Mouse (Mus musculus) ES-E14 (cell line): ENCODE measurements around the gene Adh1. TPM values are rescaled to one million over a fixed set of nuclear protein-coding genes. Genes with fewer than 3 reads are reported as not detected.

Experiments used
- DNase-seq: peaks from one replicate; pipeline ENCODE4 v3.0.0-alpha.2; 2013; ENCODE audit warnings: low read depth, low spot score
- H3K27ac ChIP-seq: 2 replicates; pipeline ENCODE4 v1.5.1; 2012; ENCODE audit warnings: low read depth, mild to moderate bottlenecking, low read length, moderate library complexity, mixed read lengths; ENCODE audit not compliant: poor library complexity, insufficient read depth, severe bottlenecking
- H3K36me3 ChIP-seq: 2 replicates; pipeline ENCODE4 v1.6.1; 2012; ENCODE audit warnings: mild to moderate bottlenecking, low read length, moderate library complexity, mixed read lengths; ENCODE audit not compliant: control insufficient read depth, poor library complexity, insufficient read depth, severe bottlenecking
- H3K4me1 ChIP-seq, 2 experiments: fragments of 150-350 bp in 1 of 2; sonication (generic) in 1 of 2; 2 replicates each; pipeline ENCODE4 v1.6.1; 2012; ENCODE audit warnings: low read length in 2 of 2, mild to moderate bottlenecking in 1 of 2, mixed read lengths in 1 of 2; ENCODE audit not compliant: control insufficient read depth in 2 of 2, insufficient read depth in 2 of 2, poor library complexity in 1 of 2
- H3K4me3 ChIP-seq, 2 experiments: fragments of 150-350 bp in 1 of 2; sonication (generic) in 1 of 2; 2 replicates each; pipeline ENCODE4 v1.5.1; 2012; ENCODE audit warnings: low read length in 2 of 2, low read depth in 1 of 2, mild to moderate bottlenecking in 1 of 2, mixed read lengths in 1 of 2; ENCODE audit not compliant: insufficient read depth in 1 of 2, poor library complexity in 1 of 2, severe bottlenecking in 1 of 2
- H3K9ac ChIP-seq: 2 replicates; pipeline ENCODE4 v1.6.1; 2012; ENCODE audit warnings: low read depth, mild to moderate bottlenecking, low read length, mixed read lengths; ENCODE audit not compliant: poor library complexity, insufficient read depth, severe bottlenecking
- H3K9me3 ChIP-seq: fragments of 150-350 bp; sonication (generic); 2 replicates; pipeline ENCODE4 v1.6.1; 2012; ENCODE audit warnings: low read depth, mild to moderate bottlenecking, low read length; ENCODE audit not compliant: control insufficient read depth, insufficient read depth
- CHD2 ChIP-seq: IDR thresholded peaks from 2 replicates; pipeline ENCODE4 v1.6.1; 2014; ENCODE audit warnings: mild to moderate bottlenecking, low read depth, low read length, inconsistent platforms
- HCFC1 ChIP-seq: IDR thresholded peaks from 2 replicates; pipeline ENCODE4 v1.6.1; 2012; ENCODE audit warnings: low read length, inconsistent platforms, borderline replicate concordance; ENCODE audit not compliant: insufficient read depth
- MAFK ChIP-seq: IDR thresholded peaks from 2 replicates; pipeline ENCODE4 v1.6.1; 2014; ENCODE audit warnings: mild to moderate bottlenecking, low read depth, low read length, inconsistent platforms; ENCODE audit not compliant: insufficient read depth
- ZC3H11A ChIP-seq: IDR thresholded peaks from 2 replicates; pipeline ENCODE4 v1.6.1; 2012; ENCODE audit warnings: low read depth, mild to moderate bottlenecking, inconsistent platforms, low read length, borderline replicate concordance
- ZNF384 ChIP-seq: IDR thresholded peaks from 2 replicates; pipeline ENCODE4 v1.6.1; 2012; ENCODE audit warnings: low read depth, low read length, inconsistent platforms
- in situ Hi-C, 2 experiments: fragments of 600-800 bp; cut with MboI; formaldehyde crosslinking; loops; one replicate each; pipeline ENCODE4 v1.15.1; 2025; ENCODE audit warnings: low sequenced_read_pairs in 2 of 2, inconsistent platforms in 1 of 2; ENCODE audit not compliant: unreplicated experiment in 2 of 2
- total RNA-seq: library from RNA; depleted of rRNA; stranded (reverse); fragments of 300-350 nt; gene quantifications from 2 replicates; pipeline ENCODE4 v1.2.3, GENCODE M21; 2012

Gene Adh1
- total RNA-seq, 1 experiment: 0.36 TPM

DNA sequence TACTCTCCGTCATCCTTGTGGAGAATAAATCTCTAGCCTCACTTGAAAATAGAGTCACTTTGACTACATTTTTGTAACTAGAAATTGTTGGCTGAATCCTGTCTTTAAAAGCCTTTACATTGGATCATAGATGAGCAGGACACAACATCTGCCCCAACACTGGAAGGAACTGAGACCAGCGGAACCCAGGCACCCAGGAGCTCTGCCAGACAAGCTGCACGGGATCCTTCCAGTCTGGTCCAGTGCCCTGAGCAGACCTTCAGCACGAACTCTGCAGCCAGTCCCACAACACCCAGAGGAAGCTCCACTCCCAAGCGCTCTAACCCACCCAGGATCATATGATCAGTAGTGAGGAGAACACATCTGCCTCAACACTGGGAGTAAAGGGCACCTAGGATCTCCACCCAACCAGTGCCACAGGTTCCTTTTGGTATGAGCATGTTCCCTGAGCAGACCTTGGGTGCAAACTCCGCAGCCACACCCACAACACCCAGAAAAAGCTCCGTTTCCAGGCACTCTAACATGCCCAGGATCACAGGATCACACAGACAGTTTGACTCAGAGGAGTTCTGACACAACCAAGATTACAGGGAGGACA is 32.6 kb downstream of the Adh1 start:
- no peaks in the 10 kb centered on the region for H3K9me3 ChIP-seq
- H3K27ac ChIP-seq: no peak overlapping the region
- DNase-seq: no peak
- H3K9ac ChIP-seq: no peak overlapping the region
- in situ Hi-C loops: no loop called here
- no peaks in the 10 kb centered on the region for H3K36me3 ChIP-seq
- no peak for TF ChIP-seq ZC3H11A
- no peak for TF ChIP-seq MAFK
- TF ChIP-seq ZNF384: no peak
- no peak for TF ChIP-seq HCFC1
- no peaks in the 10 kb centered on the region for H3K4me1 ChIP-seq
- H3K4me3 ChIP-seq: no peak overlapping the region

DNA sequence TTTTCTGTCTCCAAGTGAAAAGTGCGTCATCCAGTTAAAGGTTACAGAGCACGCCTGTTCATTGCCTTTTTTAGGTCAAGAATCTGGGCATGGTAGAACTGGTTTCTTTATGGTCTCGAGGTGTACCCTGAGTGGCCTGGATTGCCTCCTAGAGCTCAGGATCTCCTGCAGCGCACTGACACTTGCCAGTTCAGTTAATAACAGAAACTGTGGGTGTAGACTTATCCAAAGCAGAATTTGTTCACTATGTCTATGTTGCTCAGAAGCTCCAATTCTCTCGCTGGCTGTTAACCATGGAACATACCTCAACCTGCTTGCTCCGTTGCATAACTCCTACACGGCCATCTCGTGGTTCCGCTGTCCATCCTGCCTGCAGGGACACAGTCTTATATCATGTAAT is 39.3 kb downstream of the Adh1 start:
- in situ Hi-C loops: no loop called here
- no peak overlapping the region for H3K4me3 ChIP-seq
- H3K9ac ChIP-seq: no peak overlapping the region
- no peaks in the 10 kb centered on the region for H3K9me3 ChIP-seq
- DNase-seq: no peak
- no peaks in the 10 kb centered on the region for H3K36me3 ChIP-seq
- H3K27ac ChIP-seq: no peak overlapping the region
- TF ChIP-seq ZC3H11A: no peak
- no peak for TF ChIP-seq MAFK
- TF ChIP-seq CHD2: no peak
- no peak for TF ChIP-seq ZNF384
- no peak for TF ChIP-seq HCFC1
- H3K4me1 ChIP-seq: peaks cover 0 to 2% of the 10 kb centered on the region in 2 experiments; a peak in 1 of 4 replicates

- Histone ChIP-seq H3K4me3 (no peak overlapping the region), H3K9me3 (no peaks in the 10 kb centered on the region), H3K36me3 (no peaks in the 10 kb centered on the region), H3K9ac (no peak overlapping the region), H3K4me1 (peaks cover 0 to 2% of the 10 kb centered on the region in 2 experiments; a peak in 1 of 4 replicates), H3K27ac (no peak overlapping the region)
- DNase-seq: no peak
- in situ Hi-C loops: no loop called here
- TF ChIP-seq HCFC1: no peak
- no peak for TF ChIP-seq ZC3H11A
- no peak for TF ChIP-seq CHD2
- TF ChIP-seq ZNF384: no peak
- TF ChIP-seq MAFK: no peak
Measured at GRCm38 (mm10) chr3:138302676-138303075, 41.9 kb downstream of the Adh1 start.

DNA sequence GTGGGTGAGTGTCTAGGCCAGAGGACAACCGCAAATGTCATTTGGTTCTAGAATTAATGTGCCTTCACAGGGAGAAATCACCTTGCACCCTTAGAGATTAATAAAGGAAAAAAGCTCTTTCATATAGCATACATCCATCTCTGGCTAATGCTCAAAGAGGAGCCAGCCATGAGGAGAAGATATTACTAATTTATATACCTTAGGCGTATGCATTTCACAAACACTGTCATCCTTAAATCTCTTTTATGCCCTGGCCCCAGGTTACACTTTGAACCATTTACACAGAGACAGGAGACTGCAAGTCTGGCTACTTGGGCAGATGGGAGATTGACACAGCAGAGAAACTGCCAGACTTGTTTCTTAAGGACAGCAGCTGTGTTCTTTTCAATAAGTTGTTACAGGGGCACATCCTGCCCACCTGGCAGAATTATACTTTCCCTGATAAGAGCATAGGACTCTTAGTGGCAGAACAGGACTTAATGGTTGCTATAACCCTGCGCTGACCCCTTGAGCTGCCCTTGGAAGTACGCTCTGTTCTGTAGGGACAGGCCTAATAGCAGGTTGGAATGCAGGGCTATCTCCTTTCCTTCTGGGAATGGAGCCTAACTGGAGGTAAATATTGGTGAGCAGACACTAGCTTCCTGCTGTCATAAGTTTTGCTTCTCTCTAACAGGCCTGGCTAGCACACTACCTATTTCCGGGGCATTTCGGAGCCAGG is 43.1 kb downstream of the Adh1 start:
- no peak for DNase-seq
- TF ChIP-seq ZC3H11A (no peak), CHD2 (no peak), MAFK (no peak), HCFC1 (no peak), ZNF384 (no peak)
- Histone ChIP-seq H3K27ac (no peak overlapping the region), H3K9me3 (no peaks in the 10 kb centered on the region), H3K4me1 (peaks cover 0 to 2% of the 10 kb centered on the region in 2 experiments; a peak in 1 of 4 replicates), H3K9ac (no peak overlapping the region), H3K36me3 (no peaks in the 10 kb centered on the region), H3K4me3 (no peak overlapping the region)
- in situ Hi-C loops: no loop called here

DNA sequence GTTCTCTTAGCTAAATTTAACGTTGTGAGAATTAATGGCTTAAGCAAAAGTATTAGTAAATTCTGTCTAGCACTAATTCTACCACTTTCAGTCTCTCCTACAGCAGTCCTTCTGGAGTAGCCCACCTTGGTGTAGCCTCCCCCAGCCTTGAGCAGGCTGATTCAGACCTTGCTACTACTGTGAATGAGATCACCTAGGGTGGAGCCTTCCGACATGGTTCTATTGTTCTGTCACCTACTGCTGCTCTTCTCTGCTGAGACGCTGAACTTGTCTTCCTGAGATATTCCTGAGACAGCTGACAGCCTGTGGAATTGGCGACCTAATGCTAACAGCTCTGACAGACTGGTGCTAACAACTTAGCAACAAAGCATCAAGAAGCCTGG is 43.7 kb downstream of the Adh1 start:
- DNase-seq: no peak
- H3K27ac ChIP-seq: no peak overlapping the region
- H3K4me3 ChIP-seq: no peak overlapping the region
- H3K9me3 ChIP-seq: no peaks in the 10 kb centered on the region
- no peak for TF ChIP-seq CHD2
- no peak overlapping the region for H3K9ac ChIP-seq
- H3K36me3 ChIP-seq: no peaks in the 10 kb centered on the region
- in situ Hi-C loops: no loop called here
- H3K4me1 ChIP-seq: peaks cover 0 to 2% of the 10 kb centered on the region in 2 experiments; a peak in 1 of 4 replicates
